Mouse (Mus musculus): ENCODE data around the gene Rnf41.

GRCm38 (mm10) chr10:128414848-128415247 is 3.4 kb downstream of the Rnf41 start:
- no peak for TF ChIP-seq CTCF (IDR thresholded peaks at IDR 0.05; ENCODE audit: low read depth, low read length)
- no peak for TF ChIP-seq EP300 (IDR thresholded peaks at IDR 0.05; ENCODE audit: insufficient read depth, low read depth, low read length)

All from ES-Bruce4 (cell line).